Mouse (Mus musculus) heart, postnatal 0 days (tissue): ENCODE measurements at regions not wholly inside any gene's neighbourhood (a gene's known extent, or its start where the extent isn't known, plus 50 kb on each side); places are given as distances from the start of the nearest gene placed in this dataset.

ENCODE experiments used
- ATAC-seq: fragments of 200-750 bp; cut with Nextera tagmentation; 2 replicates; pipeline ENCODE4 v1.8.0; 2017; ENCODE audit warnings: low read depth, moderate number of reproducible peaks, moderate library complexity; ENCODE audit not compliant: insufficient read depth
- DNase-seq: peaks from one replicate; pipeline ENCODE4 v3.0.0-alpha.2; 2016; ENCODE audit warnings: low spot score
- H3K27ac ChIP-seq: fragments of 300-500 bp; sonication (generic); 2 replicates; pipeline ENCODE4 v1.5.1; 2014; ENCODE audit warnings: low read depth, mild to moderate bottlenecking
- H3K27me3 ChIP-seq: fragments of 300-500 bp; sonication (generic); 2 replicates; pipeline ENCODE4 v1.6.1; 2014; ENCODE audit warnings: low read length, mixed read lengths; ENCODE audit not compliant: control insufficient read depth, insufficient read depth
- H3K36me3 ChIP-seq: fragments of 300-500 bp; sonication (generic); replicated peaks from 2 replicates; pipeline ENCODE4 v1.6.1; 2014; ENCODE audit warnings: low read length, mixed read lengths; ENCODE audit not compliant: control insufficient read depth, insufficient read depth
- H3K4me1 ChIP-seq: fragments of 300-500 bp; sonication (generic); 2 replicates; pipeline ENCODE4 v1.6.1; 2014; ENCODE audit warnings: antibody characterized with exemption; ENCODE audit not compliant: control insufficient read depth, insufficient read depth
- H3K4me2 ChIP-seq: fragments of 300-500 bp; sonication (generic); 2 replicates; pipeline ENCODE4 v1.6.1; 2014; ENCODE audit warnings: low read depth, mild to moderate bottlenecking, low read length, moderate library complexity
- H3K4me3 ChIP-seq: fragments of 300-500 bp; sonication (generic); 2 replicates; pipeline ENCODE4 v1.5.1; 2014; ENCODE audit warnings: low read depth, low read length
- H3K9ac ChIP-seq: fragments of 300-500 bp; sonication (generic); replicated peaks from 2 replicates; pipeline ENCODE4 v1.6.1; 2014; ENCODE audit warnings: low read depth, low read length, mixed read lengths
- H3K9me3 ChIP-seq: fragments of 300-500 bp; sonication (generic); replicated peaks from 2 replicates; pipeline ENCODE4 v1.6.1; 2016; ENCODE audit warnings: low read length; ENCODE audit not compliant: control insufficient read depth
- CTCF ChIP-seq: IDR thresholded peaks from 2 replicates; pipeline ENCODE4 v1.5.1; 2016; ENCODE audit warnings: antibody characterized with exemption, control low read depth, low read depth
- EP300 ChIP-seq: IDR thresholded peaks from 2 replicates; pipeline ENCODE4 v1.6.1; 2016; ENCODE audit warnings: antibody characterized with exemption, low read depth
- WGBS: fragments of 180-500 bp; shearing (Covaris S2); extraction: QIAGEN DNeasy Blood & Tissue Kit; methylation state at CpG from one replicate; pipeline ENCODE4 v1.1.7; 2014; 5-methylcytosine and 5-hydroxymethylcytosine counted together

- Histone ChIP-seq H3K27me3 (no peaks in the 10 kb centered on the region), H3K9me3 (0 out of 2 replicates have a peak, but pooled peaks cover 3% of the 10 kb centered on the region), H3K27ac (no peak overlapping the region), H3K9ac (no peak overlapping the region), H3K4me1 (no peaks in the 10 kb centered on the region), H3K4me2 (no peak overlapping the region), H3K36me3 (no peaks in the 10 kb centered on the region), H3K4me3 (no peak overlapping the region)
- DNase-seq (no peak), ATAC-seq (no peak)
- 86% methylated on average over 4 of the region's 4 CpGs for WGBS
- TF ChIP-seq CTCF (no peak), EP300 (no peak)
These were observed 71.5 kb upstream of the Sipa1l1 start for GRCm38 (mm10) chr12:82097620-82098019.

- Histone ChIP-seq H3K4me1 (peaks cover 25% of the 10 kb centered on the region), H3K9me3 (no peaks in the 10 kb centered on the region; the same call in 1 of the 2 replicates), H3K4me2 (peak overlapping the region; percentile 19; the same call in 1 of the 2 replicates), H3K36me3 (no peaks in the 10 kb centered on the region), H3K27ac (peak overlapping the region; percentile 46; the same call in 1 of the 2 replicates), H3K4me3 (no peak overlapping the region), H3K27me3 (no peaks in the 10 kb centered on the region), H3K9ac (no peak overlapping the region)
- ATAC-seq, result peak; percentile 82
- WGBS, result 27% methylated on average over 10 of the region's 10 CpGs
- DNase-seq, result peak; percentile 77
- TF ChIP-seq EP300 (no peak), CTCF (no peak)
These were observed 64.9 kb upstream of the Sipa1l1 start for GRCm38 (mm10) chr12:82104211-82104610.

DNA sequence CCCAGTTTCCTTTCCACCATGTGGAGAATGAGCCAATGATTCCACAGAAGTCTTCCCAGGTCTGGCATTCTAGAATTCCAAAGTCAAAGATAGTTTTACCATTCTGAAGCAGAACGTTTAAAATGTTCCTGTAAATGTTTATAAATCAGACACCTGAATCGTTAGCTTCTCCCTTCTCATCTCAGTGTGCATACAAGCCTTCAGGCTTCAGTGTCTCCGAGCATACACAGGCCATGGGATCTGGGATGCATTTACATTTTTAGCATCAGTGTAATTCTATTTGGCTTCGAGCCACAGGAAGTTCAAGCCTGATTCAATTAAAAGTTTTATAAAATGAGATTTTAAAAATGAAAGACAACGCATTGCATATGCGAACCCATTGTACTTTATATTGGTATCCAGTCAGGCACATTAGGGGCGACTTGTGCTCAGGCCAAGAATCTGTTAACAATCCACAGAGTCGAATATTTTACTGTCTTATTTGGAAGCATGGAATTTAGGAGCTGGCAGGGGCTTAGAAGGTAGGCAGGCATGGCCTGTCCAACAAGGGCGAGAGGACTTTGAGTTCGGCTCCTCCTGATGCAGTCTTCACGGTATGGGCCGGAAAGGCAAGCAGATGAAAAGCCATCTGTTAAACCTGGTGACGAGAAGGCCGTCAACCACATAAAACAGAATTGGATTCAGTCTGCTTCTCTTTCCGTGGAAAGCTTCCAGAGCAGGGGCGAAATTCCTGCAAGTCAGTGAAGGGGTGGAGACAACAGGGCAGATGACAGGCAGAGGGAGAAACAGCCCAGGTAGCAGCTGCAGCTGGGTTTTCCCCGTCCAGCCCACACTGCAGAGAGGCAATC is 63.7 kb upstream of the Sipa1l1 start:
- peak overlapping the region; percentile 76 for H3K27ac ChIP-seq
- peak; percentile 36 for DNase-seq
- peak; percentile 37; the same call in 1 of the 2 replicates for ATAC-seq
- no peaks in the 10 kb centered on the region; the same call in 1 of the 2 replicates for H3K9me3 ChIP-seq
- H3K9ac ChIP-seq, result no peak overlapping the region
- H3K4me1 ChIP-seq, result peaks cover 25% of the 10 kb centered on the region
- TF ChIP-seq EP300 (no peak), CTCF (no peak)
- no peaks in the 10 kb centered on the region for H3K36me3 ChIP-seq
- no peak overlapping the region for H3K4me3 ChIP-seq
- 33% methylated on average over 17 of the region's 17 CpGs for WGBS
- no peaks in the 10 kb centered on the region for H3K27me3 ChIP-seq
- no peak overlapping the region for H3K4me2 ChIP-seq

GRCm38 (mm10) chr12:82115766-82116165 is 53.4 kb upstream of the Sipa1l1 start:
- no peak overlapping the region for H3K9ac ChIP-seq
- H3K4me1 ChIP-seq, result 0 out of 2 replicates have a peak, but pooled peaks cover 4% of the 10 kb centered on the region
- H3K27ac ChIP-seq, result no peak overlapping the region
- no peak overlapping the region for H3K4me2 ChIP-seq
- DNase-seq (no peak), ATAC-seq (no peak)
- 59% methylated on average over 7 of the region's 7 CpGs for WGBS
- no peak for TF ChIP-seq EP300
- no peak overlapping the region for H3K4me3 ChIP-seq
- no peaks in the 10 kb centered on the region for H3K27me3 ChIP-seq
- peaks cover 4% of the 10 kb centered on the region for H3K9me3 ChIP-seq
- H3K36me3 ChIP-seq, result no peaks in the 10 kb centered on the region
